Mouse (Mus musculus) mature B cell (primary cell): Measurements from ENCODE around the gene Stab1.

ENCODE experiments used
- in situ Hi-C: fragments of 300-500 bp; cut with MboI; formaldehyde crosslinking; loops from 2 replicates; pipeline ENCODE4 v1.14.3; 2019

Gene Stab1

GRCm38 (mm10) chr14:31165010-31165409 is 3.4 kb downstream of the Stab1 start:
- in situ Hi-C loops = no loop called here

- in situ Hi-C loops = no loop called here
These were observed 4.4 kb downstream of the Stab1 start for GRCm38 (mm10) chr14:31164067-31164466.

- in situ Hi-C loops = no loop called here
These were observed 6.8 kb downstream of the Stab1 start for GRCm38 (mm10) chr14:31161638-31162037.

GRCm38 (mm10) chr14:31161191-31161590 is 7.2 kb downstream of the Stab1 start:
- in situ Hi-C loops = no loop called here

GRCm38 (mm10) chr14:31160196-31161150 is 8.0 kb downstream of the Stab1 start:
- in situ Hi-C loops = no loop called here

GRCm38 (mm10) chr14:31145694-31146093 is 22.7 kb downstream of the Stab1 start:
- in situ Hi-C loops = no loop called here

- in situ Hi-C loops = no loop called here
These were observed 27.4 kb downstream of the Stab1 start for GRCm38 (mm10) chr14:31141011-31141410.

- in situ Hi-C loops = no loop called here
These were observed 28.3 kb downstream of the Stab1 start for GRCm38 (mm10) chr14:31140141-31140540.

- in situ Hi-C loops = no loop called here
These were observed 28.8 kb downstream of the Stab1 start for GRCm38 (mm10) chr14:31139666-31140065.

- in situ Hi-C loops = no loop called here
These were observed 29.5 kb downstream of the Stab1 start for GRCm38 (mm10) chr14:31138897-31139429.

- in situ Hi-C loops = no loop called here
These were observed 30.1 kb downstream of the Stab1 start for GRCm38 (mm10) chr14:31138219-31138896.

GRCm38 (mm10) chr14:31137791-31138190 is 30.6 kb downstream of the Stab1 start:
- in situ Hi-C loops = no loop called here

- in situ Hi-C loops = no loop called here
These were observed 31.2 kb downstream of the Stab1 start for GRCm38 (mm10) chr14:31137281-31137595.

- in situ Hi-C loops = no loop called here
These were observed 31.8 kb downstream of the Stab1 start for GRCm38 (mm10) chr14:31136411-31137280.

GRCm38 (mm10) chr14:31135495-31136410 is 32.7 kb downstream of the Stab1 start:
- in situ Hi-C loops = no loop called here

- in situ Hi-C loops = no loop called here
These were observed 34.1 kb downstream of the Stab1 start for GRCm38 (mm10) chr14:31134015-31135000.

- in situ Hi-C loops = no loop called here
These were observed 35.3 kb downstream of the Stab1 start for GRCm38 (mm10) chr14:31133023-31133665.

- in situ Hi-C loops = no loop called here
These were observed 35.9 kb downstream of the Stab1 start for GRCm38 (mm10) chr14:31132491-31132975.

GRCm38 (mm10) chr14:31132031-31132430 is 36.4 kb downstream of the Stab1 start:
- in situ Hi-C loops = no loop called here
